Mouse (Mus musculus) CH12F3 (cell line): ENCODE data around the gene Slc24a3.

Experiments
- in situ Hi-C: fragments of 300-500 bp; cut with MboI; formaldehyde crosslinking; loops from 2 replicates; pipeline ENCODE4 v1.14.3; 2020; ENCODE audit warnings: low sequenced_read_pairs

Slc24a3 gene

GRCm38 (mm10) chr2:145196501-145197042 lies 29.0 kb downstream of the Slc24a3 start:
- in situ Hi-C loops: no loop called here

DNA sequence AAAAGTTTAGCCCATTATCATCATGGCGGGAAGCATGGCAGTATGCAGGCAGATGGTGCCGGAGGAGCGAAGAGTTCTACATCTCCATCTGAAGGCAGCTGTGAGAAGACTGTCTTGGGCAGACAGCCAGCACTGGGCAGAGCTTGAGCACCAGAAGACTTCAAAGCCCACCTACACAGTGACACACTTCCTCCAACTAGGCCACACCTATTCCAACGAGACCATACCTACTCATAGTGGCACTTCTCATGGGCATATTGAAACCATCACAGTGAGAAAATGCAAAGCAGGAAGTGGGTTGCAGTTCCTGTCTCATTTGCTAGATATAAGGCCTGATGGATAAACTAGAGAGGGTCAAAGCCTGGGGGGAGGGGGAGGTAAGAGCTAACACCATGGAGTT lies 29.5 kb downstream of the Slc24a3 start:
- in situ Hi-C loops: no loop called here

GRCm38 (mm10) chr2:145213587-145213986 lies 46.0 kb downstream of the Slc24a3 start:
- in situ Hi-C loops: no loop called here

GRCm38 (mm10) chr2:145214086-145214831 lies 46.7 kb downstream of the Slc24a3 start:
- in situ Hi-C loops: no loop called here

DNA sequence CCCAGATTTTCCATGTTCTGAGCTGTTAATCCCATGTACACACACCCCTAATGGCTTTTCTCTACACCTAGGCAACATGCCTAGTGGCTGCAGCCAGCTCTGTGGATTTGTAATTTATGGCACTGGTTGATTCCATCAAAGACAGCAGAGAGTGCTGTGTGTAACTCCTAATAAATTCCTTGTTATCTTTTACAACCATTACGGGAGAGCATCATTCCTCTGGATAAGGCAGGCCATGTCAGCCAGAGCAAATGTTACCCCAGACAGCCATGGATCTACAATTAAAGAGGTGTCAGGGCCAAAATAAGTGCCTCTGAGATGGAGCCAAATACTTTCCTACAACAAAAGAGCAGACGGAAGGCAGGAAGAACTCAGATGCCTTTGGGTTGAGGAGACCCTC lies 49.0 kb downstream of the Slc24a3 start:
- in situ Hi-C loops: no loop called here

- in situ Hi-C loops: no loop called here
These were observed 49.9 kb downstream of the Slc24a3 start for GRCm38 (mm10) chr2:145217422-145217821.

DNA sequence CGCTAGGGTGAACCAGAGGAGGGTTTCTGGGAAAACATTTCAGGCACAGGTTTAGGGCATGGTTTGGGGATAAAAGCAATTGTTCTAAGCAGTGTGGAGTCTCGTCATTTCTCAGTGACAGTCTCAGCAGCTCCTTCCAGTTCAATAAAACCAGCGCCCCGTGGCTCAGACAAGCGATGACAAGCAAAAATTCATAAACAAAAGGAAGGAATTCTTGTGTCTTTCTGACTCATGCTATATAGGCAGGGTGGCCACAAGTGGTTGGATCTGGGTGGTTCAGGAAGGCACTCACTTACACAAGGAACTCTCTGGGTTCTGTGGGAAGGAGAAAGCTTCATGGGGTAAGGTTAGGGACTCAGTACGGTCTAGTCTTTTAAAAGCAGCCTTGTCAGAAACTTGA lies 51.7 kb downstream of the Slc24a3 start:
- in situ Hi-C loops: no loop called here

- in situ Hi-C loops: no loop called here
These were observed 56.1 kb downstream of the Slc24a3 start for GRCm38 (mm10) chr2:145223646-145224045.

DNA sequence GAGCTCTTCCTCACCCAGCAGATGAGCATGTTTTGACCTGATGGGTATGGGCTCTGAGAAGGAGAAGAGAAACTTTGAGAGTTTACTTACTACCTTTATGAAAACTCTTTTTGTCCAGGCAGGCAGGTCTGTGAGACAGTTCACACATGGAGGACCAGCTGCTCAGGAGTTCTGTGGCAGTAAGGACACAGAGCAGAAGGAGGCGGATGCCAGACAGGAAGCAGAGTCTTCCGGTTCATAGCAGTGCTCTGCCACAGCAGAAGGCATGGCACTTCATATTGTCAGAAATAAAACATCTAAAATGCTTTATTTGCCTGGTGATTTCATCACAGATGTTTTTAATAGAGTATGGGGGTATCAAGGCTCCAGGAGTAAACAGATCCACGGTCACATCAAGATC lies 58.1 kb downstream of the Slc24a3 start:
- in situ Hi-C loops: no loop called here

DNA sequence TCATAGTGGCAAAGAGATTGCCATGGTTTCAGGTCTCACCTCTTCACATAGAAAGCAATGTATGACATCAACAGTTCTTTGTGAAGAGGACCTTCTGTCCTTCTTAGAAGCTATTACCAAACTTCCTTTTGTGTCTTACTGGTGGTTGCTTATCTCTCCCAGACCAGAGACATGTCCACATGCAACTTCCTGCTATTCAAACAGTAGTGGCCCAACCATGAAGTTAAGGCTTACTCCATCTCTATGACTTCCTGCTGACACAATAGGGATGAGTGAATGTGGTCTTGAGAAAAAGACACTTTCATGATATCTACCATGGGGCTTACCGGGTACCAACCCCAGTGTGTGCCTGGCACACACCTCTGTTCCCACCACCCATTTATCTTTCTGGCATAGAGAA lies 58.5 kb downstream of the Slc24a3 start:
- in situ Hi-C loops: no loop called here

- in situ Hi-C loops: no loop called here
These were observed 59.8 kb downstream of the Slc24a3 start for GRCm38 (mm10) chr2:145227351-145227750.

DNA sequence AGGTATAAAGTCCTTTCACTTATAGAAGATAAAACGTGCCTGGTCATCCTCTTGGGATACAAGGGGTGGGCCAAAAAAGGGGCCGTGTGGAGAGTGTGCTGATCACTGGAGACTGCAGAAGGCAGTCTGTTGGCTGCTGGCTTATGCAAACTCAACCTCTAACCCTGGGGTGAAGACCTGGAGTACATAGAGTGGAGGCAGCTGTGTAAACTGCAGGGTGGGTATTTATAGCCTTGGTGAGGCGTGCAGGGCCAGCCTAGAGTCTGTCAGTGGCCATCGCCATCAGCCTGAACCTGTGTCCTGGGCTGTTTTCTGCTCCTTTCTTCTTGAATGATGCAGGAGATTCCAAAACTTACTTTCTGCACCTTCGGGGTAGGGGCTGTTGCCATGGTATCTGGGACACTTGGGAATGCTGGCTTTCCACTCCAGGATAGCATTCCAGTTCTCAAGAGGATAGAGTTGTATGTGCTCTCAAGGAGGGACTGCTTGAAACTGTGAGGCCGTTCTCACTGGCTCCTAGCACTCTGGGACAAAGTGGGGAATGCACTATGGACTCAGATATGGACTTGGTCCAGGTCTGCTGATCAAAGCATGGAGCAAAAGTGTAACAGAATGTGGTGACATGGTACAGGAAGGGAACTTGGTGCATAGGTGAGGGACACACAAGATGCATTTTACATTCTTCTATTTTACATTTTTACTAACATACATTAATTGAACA lies 65.4 kb downstream of the Slc24a3 start:
- in situ Hi-C loops: no loop called here

- in situ Hi-C loops: no loop called here
These were observed 66.2 kb downstream of the Slc24a3 start for GRCm38 (mm10) chr2:145233547-145234398.

- in situ Hi-C loops: no loop called here
These were observed 78.8 kb downstream of the Slc24a3 start for GRCm38 (mm10) chr2:145246384-145246783.

- in situ Hi-C loops: no loop called here
These were observed 80.6 kb downstream of the Slc24a3 start for GRCm38 (mm10) chr2:145248185-145248584.

DNA sequence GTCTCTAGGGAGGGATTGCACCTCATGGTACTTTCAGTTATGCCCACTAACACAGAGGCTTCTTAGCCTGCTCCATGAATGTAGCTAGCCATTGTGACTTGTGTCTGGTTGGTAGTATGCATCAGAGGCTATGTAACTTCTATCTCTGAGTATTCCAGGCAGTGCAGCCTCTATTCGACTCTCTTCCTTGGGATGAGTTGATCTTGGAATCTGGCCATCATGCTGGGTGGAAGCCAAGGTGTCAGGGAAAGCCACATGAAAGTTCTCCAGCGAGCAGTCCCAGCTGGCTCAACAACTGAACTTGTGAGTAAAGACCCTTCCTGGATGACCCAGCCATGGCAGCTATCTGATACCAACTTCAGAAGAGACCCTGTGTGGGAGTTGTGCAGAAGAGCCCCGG lies 89.8 kb downstream of the Slc24a3 start:
- in situ Hi-C loops: no loop called here

DNA sequence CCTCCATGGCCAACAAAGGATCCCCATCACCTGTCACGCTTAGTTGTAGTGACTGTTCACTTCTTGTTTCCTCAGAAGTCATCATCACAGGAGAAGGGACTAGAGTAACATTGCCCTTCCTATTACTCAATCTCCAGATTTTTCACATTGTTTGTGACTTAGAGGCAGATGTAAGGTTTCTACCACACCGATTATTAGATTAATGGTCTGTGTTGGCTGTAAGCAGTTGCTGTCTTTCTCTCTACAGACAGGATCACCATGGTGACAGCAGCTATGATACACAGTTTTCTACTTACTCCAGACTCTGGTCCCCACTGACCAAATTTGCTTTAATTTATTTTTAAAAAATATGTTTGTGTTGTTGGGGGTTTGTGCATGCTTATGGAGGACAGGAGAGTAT lies 90.3 kb downstream of the Slc24a3 start:
- in situ Hi-C loops: no loop called here

GRCm38 (mm10) chr2:145260574-145260973 lies 93.0 kb downstream of the Slc24a3 start:
- in situ Hi-C loops: no loop called here

DNA sequence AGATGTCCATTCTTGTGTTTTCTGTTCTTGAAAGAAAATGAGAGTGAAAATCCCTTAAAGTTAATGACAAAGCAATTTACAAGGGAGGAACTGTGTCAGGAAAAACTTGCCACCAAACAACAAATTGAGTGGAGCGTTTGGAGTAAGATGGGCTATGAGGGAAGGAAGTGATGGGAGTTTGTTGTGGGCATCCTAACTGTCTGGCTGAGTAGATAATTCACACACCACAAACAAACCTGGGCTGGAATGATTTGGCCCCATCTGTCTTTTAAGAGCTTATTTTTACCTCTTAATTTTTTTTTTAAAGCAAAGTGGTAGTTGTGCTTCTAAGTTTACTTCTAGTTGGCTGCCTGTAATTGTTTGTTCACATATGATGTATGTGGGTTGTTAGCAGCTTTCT lies 94.6 kb downstream of the Slc24a3 start:
- in situ Hi-C loops: no loop called here

DNA sequence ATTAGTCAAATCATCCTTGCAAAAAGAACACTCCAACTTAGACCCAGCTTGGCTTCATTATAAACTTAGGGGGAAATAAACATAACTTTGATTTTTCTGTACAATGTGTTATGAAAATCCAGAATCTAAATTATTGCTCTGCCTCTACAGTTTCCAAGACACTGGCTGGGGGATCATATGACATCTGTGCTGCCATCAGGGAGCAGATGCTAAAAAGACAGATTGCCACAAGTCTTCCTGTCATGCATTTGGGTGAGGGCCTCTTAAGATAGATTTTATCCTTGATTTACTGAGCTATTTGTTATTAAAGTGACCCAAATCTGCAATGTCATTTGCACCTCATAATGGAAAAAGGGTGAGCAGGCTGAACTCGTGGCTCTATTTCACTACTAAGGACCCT lies 99.2 kb downstream of the Slc24a3 start:
- in situ Hi-C loops: no loop called here

DNA sequence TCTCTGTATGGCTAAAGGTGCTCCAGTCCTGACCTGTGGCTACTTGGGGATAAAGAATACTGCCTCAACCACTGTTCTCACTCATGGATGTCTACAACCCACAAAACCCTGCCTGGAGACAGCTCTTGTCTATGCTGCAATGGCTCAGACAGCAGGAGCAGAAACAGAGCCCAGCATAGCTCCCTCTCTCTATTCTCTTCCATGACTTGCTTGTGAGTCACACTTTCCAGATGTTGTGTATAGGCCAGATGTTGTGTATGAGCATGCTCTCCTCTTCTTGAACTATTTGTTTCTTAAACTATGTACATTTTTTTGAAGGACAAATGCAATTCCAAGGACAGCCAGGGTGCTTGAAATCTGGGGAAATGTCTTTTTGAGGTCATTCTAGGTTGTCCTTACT lies 101.4 kb downstream of the Slc24a3 start:
- in situ Hi-C loops: no loop called here
